Mouse (Mus musculus) forebrain, embryonic 16.5 days (tissue): ENCODE data around the gene Slc22a23. TPM values are rescaled to one million over a fixed set of nuclear protein-coding genes. Genes with fewer than 3 reads are reported as not detected.

Experiments used
- ATAC-seq: fragments of 200-750 bp; cut with Nextera tagmentation; 2 replicates; pipeline ENCODE4 v1.8.0; 2017; ENCODE audit warnings: mild to moderate bottlenecking, moderate library complexity
- H3K27ac ChIP-seq: fragments of 300-500 bp; sonication (generic); 2 replicates; pipeline ENCODE4 v1.5.1; 2014; ENCODE audit warnings: low read length, control low read depth
- H3K27me3 ChIP-seq: fragments of 300-500 bp; sonication (generic); replicated peaks from 2 replicates; pipeline ENCODE4 v1.6.1; 2014; ENCODE audit warnings: low read length; ENCODE audit not compliant: control insufficient read depth, insufficient read depth
- H3K36me3 ChIP-seq: fragments of 300-500 bp; sonication (generic); 2 replicates; pipeline ENCODE4 v1.6.1; 2014; ENCODE audit not compliant: control insufficient read depth, insufficient read depth
- H3K4me1 ChIP-seq: fragments of 300-500 bp; sonication (generic); replicated peaks from 2 replicates; pipeline ENCODE4 v1.6.1; 2014; ENCODE audit warnings: low read length; ENCODE audit not compliant: control insufficient read depth, insufficient read depth
- H3K4me2 ChIP-seq: fragments of 300-500 bp; sonication (generic); 2 replicates; pipeline ENCODE4 v1.6.1; 2014; ENCODE audit warnings: mild to moderate bottlenecking, low read length, control low read depth
- H3K4me3 ChIP-seq: fragments of 300-500 bp; sonication (generic); replicated peaks from 2 replicates; pipeline ENCODE4 v1.5.1; 2014; ENCODE audit warnings: mild to moderate bottlenecking, low read length, control low read depth
- H3K9ac ChIP-seq: fragments of 300-500 bp; sonication (generic); replicated peaks from 2 replicates; pipeline ENCODE4 v1.6.1; 2014; ENCODE audit warnings: low read depth, low read length, control low read depth
- H3K9me3 ChIP-seq: fragments of 300-500 bp; sonication (generic); 2 replicates; pipeline ENCODE4 v1.6.1; 2016; ENCODE audit warnings: low read length; ENCODE audit not compliant: control insufficient read depth
- WGBS: fragments of 180-500 bp; shearing (Covaris S2); extraction: QIAGEN DNeasy Blood & Tissue Kit; methylation state at CpG from one replicate; pipeline ENCODE4 v1.1.7; 2014; 5-methylcytosine and 5-hydroxymethylcytosine counted together
- polyA plus RNA-seq: library from polyadenylated mRNA; unstranded; fragments of >200 nt; fragmentation: Nextera tagmentation; extraction: Ambion mirVana; gene quantifications from 2 replicates; pipeline ENCODE4 v1.2.1, GENCODE M21; 2015

Slc22a23 gene
- polyA plus RNA-seq, 1 experiment from 2014 or later: 11.2 TPM

DNA sequence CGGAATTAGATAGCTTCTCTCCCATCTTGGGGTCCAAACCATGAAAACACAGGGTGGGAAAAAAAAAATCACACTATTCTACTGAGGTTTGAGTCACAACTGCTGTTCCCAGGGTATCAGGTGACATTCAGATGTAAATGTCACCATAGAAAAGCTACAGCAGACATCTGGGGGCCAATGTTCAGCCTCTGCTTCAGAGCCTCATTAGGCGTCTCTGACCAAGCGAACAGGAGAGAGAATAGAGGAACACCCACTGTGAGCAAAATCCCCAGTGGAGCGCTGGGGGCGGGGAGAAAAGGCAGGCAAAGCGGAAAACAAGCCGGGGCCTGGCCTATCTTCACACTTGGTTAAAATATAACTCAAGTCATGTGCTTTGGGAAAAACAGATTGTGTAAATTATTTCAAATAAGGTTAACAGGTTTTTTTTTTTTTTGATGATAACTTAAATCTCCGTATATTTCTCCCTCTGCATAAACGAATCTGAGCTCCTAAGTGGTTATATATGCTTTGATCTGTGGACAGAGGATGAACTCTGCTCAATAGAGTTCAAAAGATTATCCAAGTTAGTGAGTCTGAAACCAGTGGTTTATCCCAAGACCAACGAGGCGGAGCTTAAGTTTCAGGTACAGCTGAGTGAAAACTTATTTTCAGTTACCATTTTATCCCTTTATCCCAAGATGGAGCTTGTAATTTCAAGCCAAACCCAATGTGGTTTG is 105.5 kb downstream of the Slc22a23 start:
- Histone ChIP-seq H3K4me2 (no peak overlapping the region), H3K36me3 (no peaks in the 10 kb centered on the region), H3K4me1 (peaks cover 26% of the 10 kb centered on the region), H3K27me3 (no peaks in the 10 kb centered on the region), H3K9me3 (no peaks in the 10 kb centered on the region), H3K9ac (no peak overlapping the region), H3K4me3 (no peak overlapping the region), H3K27ac (peak overlapping the region; percentile 58)
- peak; percentile 67 for ATAC-seq
- 5% methylated on average over 11 of the region's 11 CpGs for WGBS

DNA sequence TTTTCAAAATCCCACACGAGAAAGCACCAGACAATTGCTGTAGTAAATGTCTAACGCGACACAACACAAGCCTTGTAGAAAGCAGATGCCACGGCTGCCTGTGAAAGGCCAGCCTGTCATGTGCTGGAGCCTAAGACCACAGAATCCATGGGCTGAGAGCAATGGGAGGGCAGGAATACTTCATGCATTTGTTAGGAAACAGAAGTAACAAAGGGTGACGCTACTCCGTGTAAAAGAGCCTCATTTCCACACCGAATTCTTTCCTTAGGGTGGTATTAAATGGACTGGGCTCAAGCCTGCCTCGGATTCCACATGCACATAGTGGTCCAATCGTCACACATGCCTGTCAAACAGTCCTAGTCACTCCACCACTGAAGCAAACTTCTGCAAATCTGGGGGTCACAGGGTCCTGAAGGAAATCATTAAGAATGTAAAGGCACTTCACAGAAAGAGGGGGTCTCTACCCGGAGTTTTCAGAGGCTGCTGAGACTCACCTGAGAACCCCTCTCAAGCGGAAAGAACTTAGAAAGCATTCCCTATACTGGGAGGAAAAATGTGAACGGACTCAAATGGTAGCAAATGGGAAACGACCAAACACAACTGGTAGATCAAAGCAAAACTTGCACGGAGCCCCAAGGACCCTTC is 106.2 kb downstream of the Slc22a23 start:
- peak overlapping the region; percentile 58 for H3K27ac ChIP-seq
- 4% methylated on average over 14 of the region's 14 CpGs for WGBS
- H3K4me3 ChIP-seq: no peak overlapping the region
- H3K9me3 ChIP-seq: no peaks in the 10 kb centered on the region
- H3K36me3 ChIP-seq: no peaks in the 10 kb centered on the region
- 0 out of 2 replicates have a peak overlapping the region, but pooled peaks have one; percentile 0 for H3K4me2 ChIP-seq
- no peak overlapping the region for H3K9ac ChIP-seq
- no peaks in the 10 kb centered on the region for H3K27me3 ChIP-seq
- peaks cover 27% of the 10 kb centered on the region for H3K4me1 ChIP-seq
- peak; percentile 75 for ATAC-seq

DNA sequence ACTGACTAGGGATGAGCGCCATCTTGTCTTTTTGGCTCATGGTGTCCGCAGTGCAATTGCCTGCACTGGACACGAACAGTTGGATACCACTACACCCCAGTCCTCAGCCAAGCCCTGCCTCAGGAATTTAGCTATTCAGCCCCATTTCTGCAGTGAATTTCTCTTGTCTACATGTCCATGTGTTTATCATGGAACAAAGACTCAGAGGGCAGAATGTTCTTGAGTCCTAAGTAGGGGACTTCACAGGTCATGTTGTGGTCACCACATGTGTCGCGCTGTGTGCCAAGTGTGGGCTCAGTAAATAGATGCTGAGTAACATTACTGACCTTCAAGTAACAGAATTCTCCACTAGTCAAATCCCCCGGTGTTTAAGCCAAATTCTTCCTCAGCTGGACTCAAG is 109.9 kb downstream of the Slc22a23 start:
- no peak for ATAC-seq
- no peaks in the 10 kb centered on the region for H3K9me3 ChIP-seq
- no peak overlapping the region for H3K9ac ChIP-seq
- H3K4me2 ChIP-seq: no peak overlapping the region
- peaks cover 21% of the 10 kb centered on the region for H3K4me1 ChIP-seq
- H3K4me3 ChIP-seq: no peak overlapping the region
- no peaks in the 10 kb centered on the region for H3K27me3 ChIP-seq
- H3K36me3 ChIP-seq: no peaks in the 10 kb centered on the region
- over 99% methylated on average over 6 of the region's 6 CpGs for WGBS
- no peak overlapping the region for H3K27ac ChIP-seq

DNA sequence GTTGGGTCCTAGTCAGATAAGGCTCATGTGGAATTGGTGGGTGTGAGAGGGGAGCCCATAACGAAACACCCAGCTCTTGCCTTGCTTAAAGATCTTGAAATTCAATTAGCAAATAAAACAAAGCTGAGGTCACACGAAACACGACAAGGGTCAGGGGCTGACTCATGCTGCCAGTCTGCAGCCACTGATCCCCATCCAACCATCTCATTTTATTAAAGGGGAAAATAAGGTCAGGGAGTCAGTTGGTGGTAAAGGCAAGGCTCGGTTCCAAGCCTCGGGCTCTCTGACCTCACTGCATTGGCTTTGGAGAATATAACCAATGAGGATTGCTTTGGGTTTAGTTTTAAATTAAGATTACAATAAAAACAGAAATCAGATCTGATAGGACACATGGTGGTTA is 110.5 kb downstream of the Slc22a23 start:
- no peaks in the 10 kb centered on the region for H3K36me3 ChIP-seq
- 43% methylated on average over 5 of the region's 5 CpGs for WGBS

DNA sequence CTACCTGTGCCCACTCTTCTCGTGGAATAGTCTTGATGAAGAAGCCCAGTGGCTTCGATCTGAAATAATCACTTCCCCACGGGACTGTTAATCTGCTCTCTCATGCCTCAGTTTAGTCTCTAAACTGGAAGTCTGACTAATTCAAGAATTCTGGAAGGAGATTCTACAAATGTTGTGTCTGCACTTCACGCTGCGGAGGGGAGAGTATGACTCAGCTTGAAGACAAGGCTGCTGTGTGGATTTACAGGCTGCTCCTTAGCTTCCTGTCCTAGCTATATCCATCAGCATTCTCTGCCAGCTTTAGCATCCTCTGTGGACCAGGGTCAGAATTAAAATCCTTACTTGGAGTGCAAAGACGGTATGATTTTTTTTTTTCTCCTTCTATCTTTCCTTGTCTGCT is 112.0 kb downstream of the Slc22a23 start:
- no peaks in the 10 kb centered on the region for H3K27me3 ChIP-seq
- H3K4me3 ChIP-seq: no peak overlapping the region
- no peaks in the 10 kb centered on the region for H3K9me3 ChIP-seq
- no peak for ATAC-seq
- no peak overlapping the region for H3K4me2 ChIP-seq
- 78% methylated on average over 6 of the region's 6 CpGs for WGBS
- 0 out of 2 replicates have a peak, but pooled peaks cover 6% of the 10 kb centered on the region for H3K4me1 ChIP-seq
- no peak overlapping the region for H3K9ac ChIP-seq
- no peaks in the 10 kb centered on the region for H3K36me3 ChIP-seq
- H3K27ac ChIP-seq: no peak overlapping the region

More for the DNA sequence above, 110.5 kb downstream of the Slc22a23 start:
- H3K9me3 ChIP-seq: no peaks in the 10 kb centered on the region
- H3K9ac ChIP-seq: no peak overlapping the region
- no peaks in the 10 kb centered on the region for H3K27me3 ChIP-seq
- H3K4me1 ChIP-seq: peaks cover 16% of the 10 kb centered on the region
- no peak for ATAC-seq
- H3K4me3 ChIP-seq: no peak overlapping the region
- no peak overlapping the region for H3K27ac ChIP-seq
- H3K4me2 ChIP-seq: no peak overlapping the region

DNA sequence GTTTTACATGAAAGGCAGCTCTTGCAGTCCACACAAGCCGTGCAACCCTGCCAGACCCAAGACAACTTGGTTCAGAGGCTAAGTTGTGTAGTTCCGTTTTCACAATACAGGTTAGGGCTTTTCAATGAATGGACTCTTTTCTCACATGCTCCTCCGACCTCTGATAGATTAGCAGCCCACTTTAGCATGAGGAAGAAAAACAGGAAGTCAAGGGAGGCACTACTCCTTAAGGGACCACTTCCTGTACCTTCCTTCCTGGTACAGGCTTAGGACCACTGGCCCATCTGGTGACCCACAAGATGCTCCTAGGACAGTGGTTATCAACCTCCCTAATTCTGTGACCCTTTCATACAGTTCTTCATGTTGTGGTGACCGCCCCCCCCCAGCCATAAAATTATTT is 116.1 kb downstream of the Slc22a23 start:
- no peak overlapping the region for H3K27ac ChIP-seq
- H3K9ac ChIP-seq: no peak overlapping the region
- H3K4me3 ChIP-seq: no peak overlapping the region
- no peak overlapping the region for H3K4me2 ChIP-seq
- WGBS: 63% methylated on average over 4 of the region's 4 CpGs
- ATAC-seq: no peak
- H3K9me3 ChIP-seq: no peaks in the 10 kb centered on the region
- H3K4me1 ChIP-seq: peaks cover 20% of the 10 kb centered on the region
- no peaks in the 10 kb centered on the region for H3K36me3 ChIP-seq
- no peaks in the 10 kb centered on the region for H3K27me3 ChIP-seq

DNA sequence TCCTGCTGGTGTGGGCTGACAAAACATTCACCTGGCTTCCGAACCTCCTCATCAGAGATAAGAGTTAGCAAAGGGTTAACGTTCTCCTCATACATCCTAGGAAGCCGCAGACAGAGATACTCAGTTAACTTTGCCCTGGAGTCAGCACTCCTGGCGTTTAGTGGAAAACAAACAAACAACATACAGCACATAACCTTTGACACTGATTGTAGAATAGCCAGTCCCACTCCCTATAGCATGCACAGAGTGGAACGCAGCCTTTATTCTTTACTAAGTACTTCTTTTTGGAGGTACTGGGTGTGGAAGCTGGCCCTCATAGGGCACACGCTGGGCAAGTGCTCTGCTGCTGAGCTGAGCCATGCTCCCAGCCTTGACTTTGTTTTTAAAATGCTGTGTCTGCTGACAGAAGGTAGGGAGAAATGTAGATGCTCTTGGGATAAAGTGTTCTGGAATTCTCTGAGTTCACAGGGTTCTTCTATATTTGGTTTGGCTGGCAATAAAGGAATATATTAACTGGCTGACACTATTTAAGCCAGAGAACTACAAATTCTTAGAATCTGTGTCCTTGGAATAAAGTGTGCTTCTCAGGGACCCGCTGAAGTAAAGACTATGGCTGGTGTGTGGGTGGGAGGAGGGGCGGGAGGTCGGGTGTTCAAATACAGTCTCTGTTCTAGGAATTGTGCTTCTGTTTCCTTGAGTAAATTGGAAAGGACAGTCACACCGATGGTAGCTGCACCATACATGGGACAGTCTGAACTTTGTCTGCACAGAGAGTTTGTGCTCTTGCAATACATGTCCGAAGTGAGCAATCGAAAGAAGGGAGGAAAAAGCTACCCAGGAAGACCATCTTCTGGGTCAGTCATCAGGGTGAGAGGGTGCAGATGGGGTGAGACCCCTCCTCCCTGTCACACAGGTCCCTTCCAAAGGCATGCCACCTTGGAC is 117.0 kb downstream of the Slc22a23 start:
- ATAC-seq: no peak
- no peak overlapping the region for H3K4me2 ChIP-seq
- WGBS: 34% methylated on average over 12 of the region's 12 CpGs
- H3K9ac ChIP-seq: no peak overlapping the region
- H3K36me3 ChIP-seq: no peaks in the 10 kb centered on the region
- H3K27ac ChIP-seq: no peak overlapping the region
- H3K9me3 ChIP-seq: no peaks in the 10 kb centered on the region
- no peaks in the 10 kb centered on the region for H3K27me3 ChIP-seq
- peaks cover 26% of the 10 kb centered on the region for H3K4me1 ChIP-seq
- H3K4me3 ChIP-seq: no peak overlapping the region

DNA sequence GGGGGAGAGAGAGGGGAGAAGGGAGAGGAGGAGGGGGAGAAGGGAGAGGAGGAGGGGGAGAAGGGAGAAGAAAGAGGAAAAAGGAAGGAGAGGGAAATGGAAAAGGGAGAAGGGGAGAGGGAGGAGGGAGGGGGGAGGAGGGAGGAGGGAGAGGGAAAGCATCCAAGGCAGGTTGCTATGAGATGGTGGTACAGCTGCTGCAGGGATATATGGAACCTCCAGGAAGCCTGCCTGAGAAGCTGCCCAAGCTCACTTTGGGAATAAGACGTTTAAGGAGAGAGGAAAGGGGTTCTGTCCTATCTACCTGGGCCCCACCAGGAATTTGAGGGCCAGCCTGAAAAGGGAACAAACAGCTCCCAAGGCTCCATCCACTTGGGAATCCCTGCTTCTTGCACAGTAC is 118.0 kb downstream of the Slc22a23 start:
- 13% methylated on average over 1 of the region's 1 CpGs for WGBS
- H3K4me3 ChIP-seq: no peak overlapping the region
- H3K27ac ChIP-seq: no peak overlapping the region
- ATAC-seq: peak; percentile 44; the same call in 1 of the 2 replicates
- H3K9ac ChIP-seq: no peak overlapping the region
- H3K4me2 ChIP-seq: no peak overlapping the region
- H3K36me3 ChIP-seq: no peaks in the 10 kb centered on the region
- no peaks in the 10 kb centered on the region for H3K27me3 ChIP-seq
- peaks cover 29% of the 10 kb centered on the region for H3K4me1 ChIP-seq
- no peaks in the 10 kb centered on the region for H3K9me3 ChIP-seq

DNA sequence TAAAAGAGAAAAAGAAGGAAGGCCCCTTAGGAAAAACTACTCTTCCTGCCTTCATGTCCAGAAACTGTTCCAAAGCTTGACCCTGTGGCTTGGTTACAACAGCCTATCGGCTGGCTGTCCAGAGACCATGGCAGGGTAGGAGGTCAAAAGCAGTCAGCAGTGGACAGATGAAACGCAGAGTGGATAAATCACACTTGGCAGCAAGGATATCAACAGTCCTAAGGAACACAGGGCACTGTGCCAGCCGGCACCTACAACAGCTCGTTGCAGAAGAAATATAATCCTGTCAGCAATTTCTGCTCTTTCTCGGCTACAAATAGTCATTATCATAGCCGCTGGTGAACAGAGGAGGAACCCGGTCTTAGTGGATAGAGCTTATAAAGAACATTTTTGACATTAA is 122.0 kb downstream of the Slc22a23 start:
- Histone ChIP-seq H3K36me3 (no peaks in the 10 kb centered on the region), H3K9me3 (no peaks in the 10 kb centered on the region), H3K27me3 (no peaks in the 10 kb centered on the region), H3K27ac (peak overlapping the region; percentile 34; the same call in 1 of the 2 replicates), H3K4me2 (no peak overlapping the region), H3K4me3 (no peak overlapping the region), H3K4me1 (peaks cover 32% of the 10 kb centered on the region), H3K9ac (no peak overlapping the region)
- 14% methylated on average over 7 of the region's 7 CpGs for WGBS
- ATAC-seq: no peak
